Mouse (Mus musculus) layer of hippocampus, adult 9-10 months (tissue): ENCODE measurements around the gene Psd4.

ENCODE experiments used
- DNase-seq: peaks from one replicate; pipeline ENCODE4 v3.0.0; 2022; ENCODE audit warnings: low spot score

Gene Psd4

DNA sequence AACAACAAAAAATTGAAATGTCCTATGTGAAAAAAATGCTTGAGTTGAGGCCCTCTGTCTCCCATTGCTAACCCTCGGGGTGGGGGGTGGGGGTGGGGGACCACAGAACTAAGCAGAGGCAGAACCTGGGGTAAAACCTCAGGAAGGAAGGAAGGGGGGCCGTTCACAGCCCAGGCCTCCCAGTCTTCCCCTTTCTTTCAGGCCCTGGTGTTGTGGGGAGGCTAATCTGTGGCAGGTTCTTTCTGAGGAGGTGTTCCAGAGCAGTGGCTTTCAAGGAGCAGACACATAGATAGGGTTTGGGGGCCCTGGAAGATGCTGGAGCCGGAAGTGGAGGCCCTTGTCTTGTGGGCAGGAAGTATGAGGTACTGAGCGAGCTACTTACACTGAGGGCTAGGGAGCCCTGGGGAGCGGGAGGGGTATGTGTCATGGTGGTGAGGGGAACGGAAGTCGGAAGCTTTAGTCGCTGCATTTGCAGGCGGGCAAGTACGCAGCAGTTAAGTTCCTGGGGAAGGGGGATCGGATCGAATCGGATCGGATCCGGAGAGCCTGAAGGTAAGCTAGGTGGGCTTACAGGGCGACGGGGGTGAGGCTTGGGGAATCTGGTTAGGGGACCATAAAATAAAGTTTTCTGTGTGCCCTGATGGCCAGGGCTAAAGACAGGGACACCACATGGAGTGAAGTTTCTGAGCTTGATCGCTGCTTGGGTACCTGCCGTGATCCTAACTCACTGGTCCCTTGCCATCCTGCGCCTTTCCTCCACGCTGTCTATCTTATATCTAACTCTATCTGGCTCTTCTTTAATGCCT lies 19.0 kb downstream of the Psd4 start:
- DNase-seq: no peak

DNA sequence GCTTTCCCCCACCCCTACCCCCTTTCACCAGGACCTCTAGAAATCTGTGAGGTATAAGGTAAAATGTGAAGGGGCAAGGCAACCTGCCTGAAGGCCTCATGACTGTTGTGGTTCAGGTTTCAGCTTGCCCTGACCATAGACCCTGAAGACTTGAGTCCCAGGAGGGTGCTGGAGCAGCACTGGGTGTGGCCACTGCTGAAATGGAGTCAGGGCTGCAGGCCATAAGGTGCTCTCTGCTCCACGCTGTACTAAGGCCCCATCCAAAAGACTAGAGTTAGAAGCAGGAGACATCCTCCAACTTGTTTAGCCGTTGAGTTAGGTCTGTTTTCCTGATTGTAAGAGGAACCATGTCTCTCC lies 19.6 kb downstream of the Psd4 start:
- no peak for DNase-seq

DNA sequence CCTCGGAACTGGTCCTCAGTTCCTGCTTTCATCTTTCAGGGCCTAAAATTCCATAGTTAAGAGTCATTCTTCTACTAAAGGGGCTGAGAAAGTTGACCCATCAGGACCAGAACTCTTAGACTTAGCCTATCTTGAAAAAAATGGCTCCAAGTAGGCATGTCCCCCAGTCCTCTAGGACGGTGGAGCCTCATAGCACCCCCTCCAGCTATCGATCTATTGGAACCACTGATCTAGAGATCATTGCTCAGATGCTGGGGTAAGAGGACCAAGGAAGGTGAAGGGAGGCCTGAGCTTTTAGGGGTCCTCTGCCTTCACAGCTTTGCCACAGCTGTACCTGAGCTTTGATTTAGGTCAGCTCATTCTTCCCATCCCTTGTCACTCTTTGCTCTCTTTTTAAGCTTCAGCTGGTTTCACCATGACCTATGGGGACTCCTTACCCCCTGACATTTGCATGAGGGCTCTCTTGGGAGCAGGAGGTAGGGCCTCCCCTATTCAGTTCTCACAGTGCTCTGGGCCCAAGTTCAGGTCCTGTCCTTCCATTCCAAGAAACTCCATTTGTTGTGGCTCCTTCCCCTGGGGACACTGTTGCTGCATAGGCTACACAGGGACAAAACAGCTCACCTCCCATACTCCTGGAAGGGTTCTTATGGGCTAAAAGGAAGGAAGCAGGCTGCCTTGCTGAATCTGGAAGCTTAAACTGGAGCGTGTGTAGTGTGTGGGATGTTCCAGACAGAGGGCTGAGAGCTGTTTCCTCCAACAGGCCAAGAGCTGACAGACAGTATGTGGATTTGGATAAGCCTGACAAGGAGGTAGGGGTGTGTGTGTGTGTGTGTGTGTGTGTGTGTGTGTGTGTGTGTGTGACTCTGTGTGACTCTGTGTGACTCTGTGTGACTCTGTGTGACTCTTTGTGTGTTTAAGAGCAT lies 20.2 kb downstream of the Psd4 start:
- DNase-seq: no peak

DNA sequence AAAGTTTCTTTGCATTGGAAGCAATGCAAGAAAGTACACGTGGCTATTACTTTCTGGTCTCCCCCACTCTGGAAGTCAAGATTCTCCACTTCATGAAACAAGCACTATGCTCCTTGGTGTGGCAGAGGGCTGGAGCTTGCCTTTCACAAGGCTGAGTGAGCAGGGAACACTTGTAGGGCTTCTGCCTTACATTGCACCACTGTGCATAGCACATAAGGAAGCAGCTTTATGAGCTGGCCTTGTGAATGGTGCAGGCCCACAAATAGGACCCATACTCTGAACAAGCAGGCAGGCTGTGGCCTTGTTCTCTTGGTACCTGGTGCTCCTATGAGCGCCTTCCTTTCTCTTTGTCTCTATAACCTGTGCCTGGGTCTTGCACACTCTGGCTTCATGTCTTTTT lies 25.9 kb downstream of the Psd4 start:
- DNase-seq: no peak

DNA sequence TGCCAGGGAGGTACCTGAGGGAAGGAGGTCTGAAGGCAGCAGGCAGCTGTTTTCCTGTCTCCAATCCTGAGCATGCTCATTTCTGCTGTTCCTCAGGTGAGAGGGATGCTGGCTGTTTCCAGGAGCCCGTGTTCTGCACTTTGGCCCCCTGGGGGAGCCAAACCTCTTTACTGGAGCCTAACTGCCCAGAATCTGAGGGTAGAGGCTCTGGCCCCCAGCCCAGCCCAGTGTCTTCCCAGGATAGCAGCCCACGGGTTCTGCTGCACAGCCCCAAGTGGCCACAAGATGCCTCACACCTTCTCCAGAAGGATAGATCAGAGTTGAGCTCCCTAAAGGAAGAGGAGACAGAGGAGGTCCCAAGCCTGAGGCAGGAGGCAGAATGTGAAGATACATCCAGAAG lies 29.7 kb downstream of the Psd4 start:
- DNase-seq: no peak

DNA sequence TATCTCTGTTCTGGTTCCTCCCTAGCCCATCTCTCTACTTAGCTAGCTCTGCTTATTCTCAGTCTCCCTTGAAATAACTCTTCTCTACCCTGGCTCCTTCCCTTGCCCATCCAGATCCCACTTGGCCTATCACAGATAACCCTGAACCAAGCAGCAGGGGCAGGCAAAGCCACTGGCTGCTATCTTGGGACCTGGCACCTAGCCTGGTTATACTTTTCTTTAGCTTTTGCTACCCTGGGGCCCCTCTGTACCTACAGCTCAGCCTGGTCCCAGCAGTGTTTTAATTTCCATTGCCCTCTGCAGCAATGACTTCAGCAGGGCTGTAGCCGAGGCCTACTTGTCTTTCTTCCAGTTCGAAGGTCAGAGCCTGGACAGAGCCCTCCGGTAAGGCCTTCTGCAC lies 33.3 kb downstream of the Psd4 start:
- no peak for DNase-seq

DNA sequence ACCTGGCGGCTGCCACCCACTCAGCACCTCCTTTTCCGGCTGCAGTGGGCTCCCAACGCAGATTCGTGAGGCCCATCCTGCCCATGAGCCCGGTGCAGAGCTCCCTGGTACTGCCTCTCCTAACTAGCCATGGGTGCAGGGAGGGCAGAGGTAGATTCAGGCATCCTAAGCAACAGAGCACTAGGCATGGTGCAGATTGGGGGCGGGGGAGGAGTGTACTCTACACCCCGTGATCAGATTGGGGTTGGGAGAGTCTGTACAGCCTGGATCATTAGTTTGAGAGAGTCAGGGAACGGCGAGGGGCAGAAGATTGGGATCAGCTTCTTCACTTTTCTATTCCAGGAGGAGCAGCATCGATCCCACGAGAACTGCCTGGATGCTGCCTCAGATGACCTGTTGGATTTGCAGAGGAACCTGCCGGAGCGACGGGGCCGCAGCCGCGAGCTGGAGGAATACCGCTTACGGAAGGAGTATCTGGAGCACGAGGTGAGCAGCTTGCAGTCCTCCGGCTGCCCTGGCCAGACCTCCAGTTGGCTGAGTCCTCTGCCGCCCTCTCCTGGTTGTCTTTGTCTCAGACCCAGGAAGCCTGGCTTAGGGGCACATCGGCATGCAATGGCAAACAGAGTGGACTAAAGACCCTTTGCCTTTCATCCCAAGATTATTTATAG lies 38.1 kb downstream of the Psd4 start:
- peak; percentile 27 for DNase-seq

- DNase-seq: no peak
These were observed 40.5 kb downstream of the Psd4 start for GRCm38 (mm10) chr2:24407701-24408485.

DNA sequence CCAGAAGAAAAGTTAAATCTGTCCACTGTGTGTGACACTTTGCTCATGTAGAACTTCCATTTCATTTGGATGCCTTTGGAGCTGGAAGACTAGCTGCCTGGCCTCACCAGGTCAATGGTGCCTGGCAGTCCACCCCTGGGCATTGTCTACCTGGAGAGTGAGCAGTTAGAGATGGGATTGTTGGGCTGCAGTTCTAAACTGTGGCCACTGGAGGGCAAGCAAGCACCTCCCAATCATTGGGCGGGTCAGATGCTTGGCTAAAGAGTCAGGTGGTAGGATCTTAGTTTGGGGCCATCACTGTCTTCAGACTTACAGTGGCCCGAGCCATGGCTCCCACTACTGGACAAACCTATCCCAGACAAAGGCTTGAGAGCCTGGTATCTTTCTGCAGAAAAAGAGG lies 41.8 kb downstream of the Psd4 start:
- DNase-seq: peak; percentile 21

DNA sequence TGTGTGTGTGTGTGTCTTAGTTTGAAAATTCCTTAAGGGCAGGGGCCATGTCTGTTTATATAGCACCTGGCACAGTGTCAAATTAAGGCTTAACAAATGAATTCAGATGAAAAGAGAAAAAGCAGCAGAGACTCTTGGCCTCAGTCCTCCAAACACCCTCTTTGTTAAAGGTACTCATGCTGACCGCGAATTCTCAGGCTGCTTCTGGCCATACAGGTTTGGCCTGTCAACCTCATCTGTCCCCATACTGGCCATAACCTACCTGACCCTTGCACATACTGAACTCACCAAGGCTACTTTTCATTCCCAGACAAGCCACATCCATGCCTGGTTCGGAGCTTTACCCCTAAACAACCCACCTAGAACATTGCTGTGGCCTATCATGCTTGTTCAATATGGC lies 45.8 kb downstream of the Psd4 start:
- no peak for DNase-seq

DNA sequence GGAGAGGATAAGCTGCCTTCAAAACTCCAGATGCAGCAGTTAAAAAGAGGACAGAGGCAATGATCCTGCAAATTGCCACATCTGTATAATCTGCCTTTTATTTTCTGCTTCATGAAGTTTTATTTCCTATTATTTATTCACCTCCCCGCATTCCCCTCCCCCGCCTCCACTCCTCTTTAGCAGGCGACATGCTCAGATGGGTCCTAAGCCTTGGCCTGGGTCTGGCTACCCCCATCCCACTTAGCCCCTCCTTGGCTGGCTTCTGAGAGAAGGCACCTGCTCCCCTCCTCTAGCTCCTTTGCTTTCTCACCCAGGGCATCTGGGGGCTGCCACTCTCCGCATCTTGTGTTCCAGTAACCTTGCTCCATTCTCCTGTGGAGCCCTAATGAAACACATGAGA lies 46.3 kb downstream of the Psd4 start:
- DNase-seq: no peak

DNA sequence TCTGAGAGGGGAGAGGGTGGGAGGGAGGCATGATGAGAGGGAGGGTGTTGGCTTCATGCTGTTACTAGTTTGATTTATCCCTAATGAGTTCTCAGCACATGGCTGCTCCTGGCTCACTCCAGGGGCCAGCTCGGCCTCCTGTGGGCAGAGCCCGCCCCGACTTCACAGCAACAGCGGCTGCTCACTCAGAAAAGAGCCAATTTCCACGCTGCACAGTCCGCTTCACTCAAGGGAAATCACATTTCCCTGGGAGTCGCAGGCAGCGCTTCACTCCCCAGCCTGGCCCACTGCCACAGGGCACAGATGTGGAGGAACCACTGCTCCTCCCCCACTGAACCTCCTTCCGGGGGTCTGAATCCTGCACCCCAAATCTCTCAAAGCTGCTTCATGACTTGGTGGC lies 49.3 kb downstream of the Psd4 start:
- no peak for DNase-seq

- no peak for DNase-seq
These were observed 49.7 kb downstream of the Psd4 start for GRCm38 (mm10) chr2:24417106-24417505.

GRCm38 (mm10) chr2:24417564-24417963 lies 50.2 kb downstream of the Psd4 start:
- DNase-seq: no peak

DNA sequence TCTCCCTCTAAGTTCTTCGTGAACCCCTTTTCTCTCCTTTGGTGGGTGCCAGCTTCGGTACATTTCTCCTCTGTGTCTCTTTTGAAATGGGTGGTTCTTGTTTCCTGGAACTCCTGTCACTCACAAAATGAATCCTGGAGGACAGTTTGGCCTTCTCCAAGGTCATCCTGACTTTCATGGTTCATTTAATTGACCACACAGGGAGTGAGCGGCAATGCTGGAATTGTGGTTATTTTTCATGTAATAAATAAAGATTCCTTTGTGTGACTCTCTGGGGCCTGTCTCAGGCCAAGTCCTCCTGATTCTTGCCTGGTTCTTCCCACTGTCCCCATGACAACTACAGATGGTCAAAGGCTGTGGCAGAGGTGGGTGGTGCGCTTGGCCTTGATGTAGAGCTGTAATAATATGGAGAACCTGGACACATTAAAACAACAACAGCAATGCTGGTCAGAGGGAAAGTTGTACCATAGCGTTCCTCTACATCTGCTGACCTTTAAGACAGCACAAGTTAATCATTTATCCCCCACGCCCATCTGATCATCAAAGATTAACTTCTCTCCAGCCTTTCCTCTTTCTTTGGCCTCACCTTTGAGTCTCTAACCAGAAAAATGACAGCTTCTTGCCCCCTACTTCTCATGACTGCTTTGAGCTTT lies 54.0 kb downstream of the Psd4 start:
- DNase-seq: no peak

DNA sequence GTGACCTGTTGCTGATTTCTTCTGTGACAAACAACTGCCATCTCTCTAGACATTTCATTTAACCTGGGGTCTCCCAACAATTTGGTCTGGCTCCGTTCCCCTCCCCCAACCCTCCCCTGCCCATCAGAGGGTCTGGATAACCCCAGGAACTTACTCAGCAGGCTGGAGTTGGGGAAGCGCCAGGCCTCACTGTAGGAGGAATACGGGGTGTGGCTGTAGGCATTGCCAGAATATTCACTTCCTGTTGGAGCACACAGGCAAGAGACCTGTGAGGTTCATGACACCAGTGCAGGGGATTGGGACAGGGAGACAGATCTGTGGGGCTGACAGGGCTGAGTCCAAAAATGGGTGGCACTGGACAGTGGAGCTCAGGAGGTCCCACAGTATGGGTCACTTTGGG lies 55.4 kb downstream of the Psd4 start:
- no peak for DNase-seq

- no peak for DNase-seq
These were observed 58.2 kb downstream of the Psd4 start for GRCm38 (mm10) chr2:24425630-24426029.

DNA sequence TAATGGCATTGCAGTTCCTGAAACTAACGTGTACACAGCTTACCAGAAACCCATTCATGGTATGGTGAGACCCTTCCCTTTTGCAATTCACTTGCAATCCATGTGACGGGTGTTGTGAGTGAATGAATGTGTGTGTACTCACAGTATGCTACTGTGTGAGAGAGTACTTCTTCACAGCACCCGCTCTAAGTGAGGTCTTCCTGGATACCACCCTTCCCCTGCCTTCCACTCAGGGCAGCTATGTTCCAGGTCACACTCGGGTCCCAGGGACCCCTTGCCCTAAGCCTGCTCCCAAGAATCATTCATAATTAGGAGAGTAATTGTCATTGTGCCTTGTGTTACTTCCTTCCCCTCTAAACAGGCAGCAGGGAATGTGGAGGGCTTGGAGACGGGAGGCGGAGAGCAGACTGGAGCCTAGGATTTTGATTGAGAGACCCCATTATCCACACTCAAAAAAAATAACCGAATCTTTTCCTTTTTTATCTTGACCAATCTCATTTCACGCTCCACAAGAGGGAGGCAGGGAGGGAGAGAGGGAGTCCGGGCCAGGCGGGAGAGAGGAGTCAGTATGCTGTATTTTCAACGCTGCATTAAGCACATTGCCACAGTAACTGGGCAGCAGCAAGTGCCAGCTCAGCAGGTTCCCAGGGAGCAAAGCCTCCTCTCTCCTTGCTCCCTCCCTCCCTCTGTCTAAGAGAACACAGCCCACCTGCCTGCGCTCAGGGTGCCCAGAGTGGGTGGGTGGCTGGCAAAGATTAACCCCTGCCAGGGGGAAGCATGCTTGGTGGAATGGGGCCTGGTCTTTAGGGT lies 60.7 kb downstream of the Psd4 start:
- DNase-seq: no peak

DNA sequence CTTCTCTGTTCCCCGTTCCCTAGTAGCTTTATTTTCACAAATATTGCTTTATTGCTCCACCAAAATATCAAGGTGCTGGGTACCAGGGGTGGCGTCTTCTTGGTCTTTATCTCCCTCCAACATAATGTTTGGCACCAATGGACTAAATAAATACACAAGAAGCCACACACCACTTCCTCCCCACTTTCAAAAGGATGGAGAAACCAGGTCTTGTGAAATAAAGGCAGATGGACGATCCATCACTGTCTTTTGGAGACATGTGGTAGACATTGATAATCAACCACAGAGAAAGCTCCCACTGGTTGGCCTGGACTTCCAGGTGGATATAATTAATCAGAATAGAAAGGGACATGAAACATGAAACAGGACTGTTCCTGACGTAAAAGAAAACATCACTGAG lies 62.4 kb downstream of the Psd4 start:
- DNase-seq: no peak

DNA sequence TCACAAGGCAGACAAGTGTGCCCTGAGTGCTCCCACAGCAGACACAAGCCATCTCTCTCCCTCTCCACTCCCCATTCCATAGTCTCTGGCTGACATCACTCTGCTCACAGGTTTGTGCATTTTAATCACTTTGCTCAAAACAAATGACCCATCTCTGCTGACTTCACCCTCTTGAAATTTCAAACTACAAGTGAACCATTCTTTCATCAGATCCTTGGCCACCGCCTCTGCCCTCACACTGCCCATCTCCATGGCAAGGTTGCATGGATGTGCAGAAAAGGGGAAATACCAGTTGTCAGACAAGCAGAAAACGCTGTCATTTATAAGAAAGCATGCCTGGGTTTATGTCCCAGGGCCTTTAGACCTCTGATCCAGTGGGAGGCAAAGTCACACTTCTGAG lies 67.3 kb downstream of the Psd4 start:
- DNase-seq: no peak

GRCm38 (mm10) chr2:24435699-24436098 lies 68.3 kb downstream of the Psd4 start:
- DNase-seq: no peak
